Mouse (Mus musculus) heart, embryonic 16.5 days (tissue): Measurements from ENCODE around the gene Scai. TPM values are rescaled to one million over a fixed set of nuclear protein-coding genes. Genes with fewer than 3 reads are reported as not detected.

ENCODE experiments used
- ATAC-seq: fragments of 200-750 bp; cut with Nextera tagmentation; replicated peaks from 2 replicates; pipeline ENCODE4 v1.8.0; 2017; ENCODE audit warnings: moderate number of reproducible peaks; ENCODE audit not compliant: insufficient read depth, low FRiP score; ENCODE audit errors: extremely low read depth
- H3K27ac ChIP-seq: fragments of 300-500 bp; sonication (generic); 2 replicates; pipeline ENCODE4 v1.5.1; 2014; ENCODE audit warnings: mild to moderate bottlenecking, low read length, control low read depth, moderate library complexity
- H3K27me3 ChIP-seq: fragments of 300-500 bp; sonication (generic); 2 replicates; pipeline ENCODE4 v1.6.1; 2014; ENCODE audit warnings: low read length, mixed read lengths; ENCODE audit not compliant: control insufficient read depth, insufficient read depth
- H3K36me3 ChIP-seq: fragments of 300-500 bp; sonication (generic); 2 replicates; pipeline ENCODE4 v1.6.1; 2014; ENCODE audit not compliant: control insufficient read depth, insufficient read depth
- H3K4me1 ChIP-seq: fragments of 300-500 bp; sonication (generic); 2 replicates; pipeline ENCODE4 v1.6.1; 2014; ENCODE audit warnings: low read length, mixed read lengths; ENCODE audit not compliant: control insufficient read depth, insufficient read depth
- H3K4me2 ChIP-seq: fragments of 300-500 bp; sonication (generic); 2 replicates; pipeline ENCODE4 v1.6.1; 2014; ENCODE audit warnings: low read depth, mild to moderate bottlenecking, control low read depth, low read length
- H3K4me3 ChIP-seq: fragments of 300-500 bp; sonication (generic); 2 replicates; pipeline ENCODE4 v1.5.1; 2014; ENCODE audit warnings: mild to moderate bottlenecking, control low read depth, low read length
- H3K9ac ChIP-seq: fragments of 300-500 bp; sonication (generic); 2 replicates; pipeline ENCODE4 v1.6.1; 2014; ENCODE audit warnings: low read length, control low read depth
- H3K9me3 ChIP-seq: fragments of 300-500 bp; sonication (generic); replicated peaks from 2 replicates; pipeline ENCODE4 v1.6.1; 2016; ENCODE audit warnings: low read length; ENCODE audit not compliant: control insufficient read depth
- WGBS: fragments of 180-500 bp; shearing (Covaris S2); extraction: QIAGEN DNeasy Blood & Tissue Kit; methylation state at CpG from one replicate; pipeline ENCODE4 v1.1.7; 2014; 5-methylcytosine and 5-hydroxymethylcytosine counted together
- polyA plus RNA-seq: library from polyadenylated mRNA; unstranded; fragments of >200 nt; fragmentation: Nextera tagmentation; extraction: Ambion mirVana; gene quantifications from 2 replicates; pipeline ENCODE4 v1.2.1, GENCODE M21; 2015

Scai gene
- polyA plus RNA-seq, 1 experiment from 2014 or later, result 5.4 TPM

- Histone ChIP-seq H3K9ac (no peak overlapping the region), H3K27ac (no peak overlapping the region), H3K4me1 (peaks cover 2% of the 10 kb centered on the region; the same call in 1 of the 2 replicates), H3K9me3 (no peaks in the 10 kb centered on the region), H3K36me3 (peaks cover 20% of the 10 kb centered on the region), H3K27me3 (no peaks in the 10 kb centered on the region), H3K4me3 (no peak overlapping the region), H3K4me2 (no peak overlapping the region)
- ATAC-seq, result no peak
- WGBS, result 86% methylated on average over 2 of the region's 2 CpGs
Observed at GRCm38 (mm10) chr2:39203359-39203758, 12.8 kb upstream of the Scai start.

- Histone ChIP-seq H3K9ac (no peak overlapping the region), H3K4me3 (no peak overlapping the region), H3K36me3 (peaks cover 18% of the 10 kb centered on the region), H3K4me2 (no peak overlapping the region), H3K27ac (no peak overlapping the region), H3K27me3 (no peaks in the 10 kb centered on the region), H3K4me1 (peaks cover 2% of the 10 kb centered on the region; the same call in 1 of the 2 replicates), H3K9me3 (no peaks in the 10 kb centered on the region)
- WGBS, result 88% methylated on average over 2 of the region's 2 CpGs
- no peak for ATAC-seq
Observed at GRCm38 (mm10) chr2:39194809-39195208, 4.3 kb upstream of the Scai start.

- peak overlapping the region; percentile 80 for H3K9ac ChIP-seq
- under 1% methylated on average over 32 of the region's 39 CpGs for WGBS
Observed at GRCm38 (mm10) chr2:39189961-39190560, 473 bp downstream of the Scai start.

GRCm38 (mm10) chr2:39185942-39186341, 4.6 kb downstream of the Scai start:
- H3K27ac ChIP-seq, result no peak overlapping the region
- H3K4me2 ChIP-seq, result no peak overlapping the region
- H3K27me3 ChIP-seq, result no peaks in the 10 kb centered on the region
- 65% methylated on average over 3 of the region's 3 CpGs for WGBS
- no peak overlapping the region for H3K9ac ChIP-seq
- H3K36me3 ChIP-seq, result peaks cover 4% of the 10 kb centered on the region; the same call in 1 of the 2 replicates
- no peak overlapping the region for H3K4me3 ChIP-seq
- peaks cover 6% of the 10 kb centered on the region; the same call in 1 of the 2 replicates for H3K4me1 ChIP-seq
- H3K9me3 ChIP-seq, result no peaks in the 10 kb centered on the region
- no peak for ATAC-seq

More at GRCm38 (mm10) chr2:39189961-39190560, 473 bp downstream of the Scai start:
- no peaks in the 10 kb centered on the region for H3K27me3 ChIP-seq
- H3K4me1 ChIP-seq, result peaks cover 6% of the 10 kb centered on the region; the same call in 1 of the 2 replicates
- no peaks in the 10 kb centered on the region for H3K9me3 ChIP-seq
- peak overlapping the region; percentile 95 for H3K4me2 ChIP-seq
- H3K27ac ChIP-seq, result peak overlapping the region; percentile 92
- H3K4me3 ChIP-seq, result peak overlapping the region; percentile 86
- peak; percentile 75 for ATAC-seq
- H3K36me3 ChIP-seq, result peaks cover 5% of the 10 kb centered on the region; the same call in 1 of the 2 replicates

- no peak for ATAC-seq
- no peak overlapping the region for H3K27ac ChIP-seq
- H3K4me2 ChIP-seq, result no peak overlapping the region
- no peak overlapping the region for H3K9ac ChIP-seq
- 90% methylated on average over 2 of the region's 2 CpGs for WGBS
- H3K4me3 ChIP-seq, result no peak overlapping the region
- H3K9me3 ChIP-seq, result no peaks in the 10 kb centered on the region
- H3K4me1 ChIP-seq, result no peaks in the 10 kb centered on the region
- no peaks in the 10 kb centered on the region for H3K27me3 ChIP-seq
- peaks cover 4% of the 10 kb centered on the region; the same call in 1 of the 2 replicates for H3K36me3 ChIP-seq
Observed at GRCm38 (mm10) chr2:39183587-39183986, 6.9 kb downstream of the Scai start.

GRCm38 (mm10) chr2:39160996-39161395, 29.5 kb downstream of the Scai start:
- Histone ChIP-seq H3K36me3 (no peaks in the 10 kb centered on the region), H3K4me3 (no peak overlapping the region), H3K4me2 (no peak overlapping the region), H3K9me3 (no peaks in the 10 kb centered on the region), H3K27ac (no peak overlapping the region), H3K9ac (no peak overlapping the region), H3K27me3 (no peaks in the 10 kb centered on the region), H3K4me1 (peaks cover 4% of the 10 kb centered on the region)
- ATAC-seq, result no peak
- WGBS, result 93% methylated on average over 1 of the region's 1 CpGs

- peak overlapping the region; percentile 1; the same call in 1 of the 2 replicates for H3K27ac ChIP-seq
- 52% methylated on average over 1 of the region's 1 CpGs for WGBS
- no peaks in the 10 kb centered on the region for H3K27me3 ChIP-seq
Observed at GRCm38 (mm10) chr2:39157916-39158315, 32.6 kb downstream of the Scai start.

GRCm38 (mm10) chr2:39156821-39157220, 33.7 kb downstream of the Scai start:
- no peak overlapping the region for H3K4me3 ChIP-seq
- no peaks in the 10 kb centered on the region for H3K9me3 ChIP-seq
- ATAC-seq, result no peak
- WGBS, result 64% methylated on average over 1 of the region's 1 CpGs
- no peak overlapping the region for H3K9ac ChIP-seq
- H3K4me1 ChIP-seq, result peaks cover 4% of the 10 kb centered on the region
- no peaks in the 10 kb centered on the region for H3K27me3 ChIP-seq
- H3K27ac ChIP-seq, result no peak overlapping the region
- H3K4me2 ChIP-seq, result no peak overlapping the region
- no peaks in the 10 kb centered on the region for H3K36me3 ChIP-seq

More at GRCm38 (mm10) chr2:39157916-39158315, 32.6 kb downstream of the Scai start:
- H3K4me2 ChIP-seq, result no peak overlapping the region
- H3K36me3 ChIP-seq, result no peaks in the 10 kb centered on the region
- peaks cover 4% of the 10 kb centered on the region for H3K4me1 ChIP-seq
- H3K4me3 ChIP-seq, result no peak overlapping the region
- ATAC-seq, result no peak
- H3K9ac ChIP-seq, result no peak overlapping the region
- no peaks in the 10 kb centered on the region for H3K9me3 ChIP-seq

GRCm38 (mm10) chr2:39150943-39151342, 39.6 kb downstream of the Scai start:
- Histone ChIP-seq H3K36me3 (no peaks in the 10 kb centered on the region), H3K9ac (no peak overlapping the region), H3K4me1 (no peaks in the 10 kb centered on the region; the same call in 1 of the 2 replicates), H3K27ac (no peak overlapping the region), H3K4me3 (no peak overlapping the region), H3K9me3 (no peaks in the 10 kb centered on the region), H3K4me2 (no peak overlapping the region), H3K27me3 (no peaks in the 10 kb centered on the region)
- 79% methylated on average over 2 of the region's 2 CpGs for WGBS
- ATAC-seq, result no peak
